Mouse (Mus musculus): ENCODE results near the gene Rps11. TPM values are rescaled to one million over a fixed set of nuclear protein-coding genes. Genes with fewer than 3 reads are reported as not detected.
"Not testable (repeated sequence)": the region's sequence is repeated elsewhere in the genome, so short reads cannot be mapped to it uniquely, and the experiment has no call there.

Gene Rps11
- polyA plus RNA-seq, 1 experiment from 2014 or later, result 1,608 TPM

DNA sequence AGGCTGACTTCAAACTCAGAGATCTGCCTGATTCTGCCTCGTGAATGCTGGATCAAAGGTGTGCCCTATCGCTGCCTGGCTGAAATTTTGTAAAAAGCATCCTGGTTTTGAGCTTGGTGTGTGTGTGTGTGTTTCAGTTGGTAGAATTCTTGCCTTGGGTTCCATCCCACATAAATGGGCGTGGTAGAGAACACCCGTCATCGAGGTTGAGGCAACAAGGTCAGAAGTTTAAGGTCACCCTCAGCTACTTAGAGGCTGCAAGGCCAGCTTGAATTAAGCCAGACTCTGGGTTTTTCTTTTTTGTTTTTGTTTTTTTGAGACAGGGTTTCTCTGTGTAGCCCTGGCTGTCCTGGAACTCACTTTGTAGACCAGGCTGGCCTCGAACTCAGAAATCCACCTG is 5.9 kb downstream of the Rps11 start:
- Histone ChIP-seq H3K9me3 (ENCODE audit: control insufficient read depth, low read length) (no peaks in the 10 kb centered on the region), H3K27ac (replicated peaks; ENCODE audit: low read depth, low read length) (no peak overlapping the region), H3K36me3 (ENCODE audit: control insufficient read depth, insufficient read depth, low read length) (peaks cover 47% of the 10 kb centered on the region), H3K27me3 (replicated peaks; ENCODE audit: control insufficient read depth, insufficient read depth, low read length) (no peaks in the 10 kb centered on the region), H3K4me2 (ENCODE audit: low read depth, low read length) (no peak overlapping the region), H3K9ac (ENCODE audit: low read depth, low read length) (no peak overlapping the region), H3K4me1 (ENCODE audit: control insufficient read depth, insufficient read depth, low read length) (peaks cover 8% of the 10 kb centered on the region), H3K4me3 (ENCODE audit: low read depth, low read length) (no peak overlapping the region)
- WGBS, result 88% methylated on average over 6 of the region's 6 CpGs
- DNase-seq (ENCODE audit: low spot score) (no peak), ATAC-seq (ENCODE audit: low read depth) (no peak)

DNA sequence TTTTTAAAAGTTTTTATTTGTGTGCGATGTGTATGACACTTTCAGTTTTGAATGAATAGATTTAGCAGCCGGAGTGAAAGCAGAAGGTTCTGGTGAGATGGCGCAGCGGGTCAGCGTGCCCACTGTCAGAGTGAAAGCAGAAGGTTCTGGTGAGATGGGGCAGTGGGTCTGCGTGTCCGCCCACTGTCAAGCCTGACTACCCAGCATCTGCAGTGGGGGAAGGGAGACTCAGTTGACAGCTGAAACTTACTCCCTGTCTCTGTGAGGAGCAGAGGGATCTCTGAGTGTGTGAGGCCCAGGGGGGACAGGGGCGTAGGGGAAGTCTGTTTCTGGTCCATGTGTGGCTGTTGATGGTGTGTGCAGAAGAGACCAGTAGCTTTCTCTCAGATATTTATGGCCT is 6.7 kb downstream of the Rps11 start:
- ATAC-seq (ENCODE audit: low read depth) (no peak), DNase-seq (ENCODE audit: low spot score) (no peak)
- H3K27me3 ChIP-seq (replicated peaks; ENCODE audit: control insufficient read depth, insufficient read depth, low read length), result no peaks in the 10 kb centered on the region
- peaks cover 40% of the 10 kb centered on the region for H3K36me3 ChIP-seq (ENCODE audit: control insufficient read depth, insufficient read depth, low read length)
- no peak overlapping the region for H3K9ac ChIP-seq (ENCODE audit: low read depth, low read length)
- WGBS, result 80% methylated on average over 8 of the region's 8 CpGs
- no peak overlapping the region for H3K27ac ChIP-seq (replicated peaks; ENCODE audit: low read depth, low read length)
- H3K4me3 ChIP-seq (ENCODE audit: low read depth, low read length), result no peak overlapping the region
- H3K4me2 ChIP-seq (ENCODE audit: low read depth, low read length), result no peak overlapping the region
- H3K4me1 ChIP-seq (ENCODE audit: control insufficient read depth, insufficient read depth, low read length), result peaks cover under 1% of the 10 kb centered on the region; the same call in 1 of the 2 replicates
- no peaks in the 10 kb centered on the region for H3K9me3 ChIP-seq (ENCODE audit: control insufficient read depth, low read length)

DNA sequence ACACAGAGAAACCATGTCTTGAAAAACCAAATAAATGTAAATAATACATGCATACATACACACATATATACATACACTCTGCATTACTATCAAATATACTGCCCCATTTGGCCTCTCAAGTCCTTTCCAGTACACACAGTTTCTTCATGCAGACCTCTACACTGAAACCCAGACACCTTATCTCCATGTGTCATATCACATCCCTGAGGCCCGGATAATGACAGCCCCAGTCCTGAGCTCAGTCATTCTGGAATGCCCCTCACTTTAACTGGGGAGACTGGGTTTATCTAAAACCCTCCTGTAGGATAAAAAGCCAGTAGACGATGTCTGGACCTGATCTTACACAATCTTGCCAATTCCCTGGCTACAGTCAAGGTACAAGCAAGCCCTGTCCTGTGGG is 10.8 kb downstream of the Rps11 start:
- DNase-seq (ENCODE audit: low spot score), result no peak
- 0 out of 2 replicates have a peak, but pooled peaks cover 3% of the 10 kb centered on the region for H3K36me3 ChIP-seq (ENCODE audit: control insufficient read depth, insufficient read depth, low read length)
- no peak overlapping the region for H3K27ac ChIP-seq (replicated peaks; ENCODE audit: low read depth, low read length)
- no peak overlapping the region for H3K4me3 ChIP-seq (ENCODE audit: low read depth, low read length)
- H3K4me2 ChIP-seq (ENCODE audit: low read depth, low read length), result no peak overlapping the region
- 84% methylated on average over 2 of the region's 2 CpGs for WGBS
- H3K4me1 ChIP-seq (ENCODE audit: control insufficient read depth, insufficient read depth, low read length), result no peaks in the 10 kb centered on the region
- no peaks in the 10 kb centered on the region for H3K9me3 ChIP-seq (ENCODE audit: control insufficient read depth, low read length)
- H3K9ac ChIP-seq (ENCODE audit: low read depth, low read length), result no peak overlapping the region
- no peaks in the 10 kb centered on the region for H3K27me3 ChIP-seq (replicated peaks; ENCODE audit: control insufficient read depth, insufficient read depth, low read length)
- no peak for ATAC-seq (ENCODE audit: low read depth)

DNA sequence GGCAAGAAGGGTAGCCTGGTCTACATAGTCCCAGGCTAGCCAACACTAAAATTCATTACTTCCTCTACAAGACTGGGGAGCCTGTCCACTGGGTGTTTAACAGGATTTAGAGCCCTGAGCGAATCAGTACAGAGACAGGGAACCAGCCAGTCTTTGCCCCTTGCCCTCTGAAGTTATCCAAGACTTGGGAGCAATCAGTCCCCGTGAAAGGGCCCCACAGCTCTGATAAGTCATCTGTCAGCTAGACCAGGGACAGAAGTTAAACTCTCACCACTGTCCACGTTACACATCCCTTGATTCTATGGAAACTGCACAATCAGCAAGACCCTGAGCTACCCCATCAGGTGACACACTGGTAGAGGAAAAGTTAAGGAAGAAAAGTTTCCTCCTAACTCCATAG is 11.7 kb downstream of the Rps11 start:
- ATAC-seq (ENCODE audit: low read depth) (no peak), DNase-seq (ENCODE audit: low spot score) (no peak)
- 51% methylated on average over 3 of the region's 3 CpGs for WGBS
- H3K27ac ChIP-seq (replicated peaks; ENCODE audit: low read depth, low read length), result no peak overlapping the region
- H3K4me1 ChIP-seq (ENCODE audit: control insufficient read depth, insufficient read depth, low read length), result no peaks in the 10 kb centered on the region
- no peak overlapping the region for H3K9ac ChIP-seq (ENCODE audit: low read depth, low read length)
- H3K9me3 ChIP-seq (ENCODE audit: control insufficient read depth, low read length), result no peaks in the 10 kb centered on the region
- no peak overlapping the region for H3K4me3 ChIP-seq (ENCODE audit: low read depth, low read length)
- no peaks in the 10 kb centered on the region for H3K27me3 ChIP-seq (replicated peaks; ENCODE audit: control insufficient read depth, insufficient read depth, low read length)
- H3K36me3 ChIP-seq (ENCODE audit: control insufficient read depth, insufficient read depth, low read length), result no peaks in the 10 kb centered on the region
- no peak overlapping the region for H3K4me2 ChIP-seq (ENCODE audit: low read depth, low read length)

DNA sequence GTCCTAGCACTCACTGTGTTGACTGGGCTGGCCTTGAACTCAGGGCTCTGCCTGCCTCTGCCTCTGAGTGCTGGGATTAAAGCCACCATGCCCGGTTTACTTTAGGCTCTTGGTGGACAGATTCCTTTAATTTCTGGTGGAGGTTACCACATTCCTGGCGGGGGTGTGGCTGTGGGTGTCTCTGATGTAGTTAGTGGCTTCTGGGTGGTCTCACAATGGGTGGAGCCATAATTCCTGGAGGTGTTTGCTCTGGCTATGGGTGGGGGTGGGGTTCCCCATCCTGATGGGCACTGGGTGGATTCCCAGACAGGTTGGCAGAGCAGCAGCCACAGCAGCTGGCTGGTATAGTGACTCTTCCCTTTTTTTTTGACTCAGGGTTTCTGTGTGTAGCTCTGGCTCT is 12.3 kb downstream of the Rps11 start:
- DNase-seq (ENCODE audit: low spot score), result no peak
- Histone ChIP-seq H3K36me3 (ENCODE audit: control insufficient read depth, insufficient read depth, low read length) (no peaks in the 10 kb centered on the region), H3K9me3 (ENCODE audit: control insufficient read depth, low read length) (no peaks in the 10 kb centered on the region), H3K27ac (replicated peaks; ENCODE audit: low read depth, low read length) (no peak overlapping the region), H3K27me3 (replicated peaks; ENCODE audit: control insufficient read depth, insufficient read depth, low read length) (no peaks in the 10 kb centered on the region), H3K9ac (ENCODE audit: low read depth, low read length) (no peak overlapping the region), H3K4me2 (ENCODE audit: low read depth, low read length) (no peak overlapping the region), H3K4me1 (ENCODE audit: control insufficient read depth, insufficient read depth, low read length) (no peaks in the 10 kb centered on the region), H3K4me3 (ENCODE audit: low read depth, low read length) (no peak overlapping the region)
- ATAC-seq (ENCODE audit: low read depth), result no peak
- 55% methylated on average over 2 of the region's 2 CpGs for WGBS

DNA sequence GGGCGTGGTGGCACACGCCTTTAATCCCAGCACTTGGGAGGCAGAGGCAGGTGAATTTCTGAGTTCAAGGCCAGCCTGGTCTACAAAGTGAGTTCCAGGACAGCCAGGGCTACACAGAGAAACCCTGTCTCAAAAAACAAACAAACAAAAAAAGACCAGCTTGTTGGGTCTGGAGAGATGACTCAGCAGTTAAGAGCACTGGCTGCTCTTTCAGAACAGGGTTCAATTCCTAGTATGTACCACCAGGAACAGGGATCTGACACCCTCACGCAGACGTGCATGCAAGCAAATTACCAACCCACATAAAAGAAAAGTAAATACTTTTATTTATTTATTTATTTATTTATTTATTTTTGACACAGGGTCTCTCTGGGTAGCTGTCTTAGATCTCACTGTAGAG is 14.2 kb downstream of the Rps11 start:
- not testable (repeated sequence) for H3K9me3 ChIP-seq (ENCODE audit: control insufficient read depth, low read length); H3K27me3 ChIP-seq (replicated peaks; ENCODE audit: control insufficient read depth, insufficient read depth, low read length); H3K9ac ChIP-seq (ENCODE audit: low read depth, low read length); H3K4me3 ChIP-seq (ENCODE audit: low read depth, low read length); DNase-seq (ENCODE audit: low spot score); ATAC-seq (ENCODE audit: low read depth); H3K36me3 ChIP-seq (ENCODE audit: control insufficient read depth, insufficient read depth, low read length); H3K4me2 ChIP-seq (ENCODE audit: low read depth, low read length); H3K4me1 ChIP-seq (ENCODE audit: control insufficient read depth, insufficient read depth, low read length); H3K27ac ChIP-seq (replicated peaks; ENCODE audit: low read depth, low read length)
- WGBS, result 88% methylated on average over 4 of the region's 4 CpGs

DNA sequence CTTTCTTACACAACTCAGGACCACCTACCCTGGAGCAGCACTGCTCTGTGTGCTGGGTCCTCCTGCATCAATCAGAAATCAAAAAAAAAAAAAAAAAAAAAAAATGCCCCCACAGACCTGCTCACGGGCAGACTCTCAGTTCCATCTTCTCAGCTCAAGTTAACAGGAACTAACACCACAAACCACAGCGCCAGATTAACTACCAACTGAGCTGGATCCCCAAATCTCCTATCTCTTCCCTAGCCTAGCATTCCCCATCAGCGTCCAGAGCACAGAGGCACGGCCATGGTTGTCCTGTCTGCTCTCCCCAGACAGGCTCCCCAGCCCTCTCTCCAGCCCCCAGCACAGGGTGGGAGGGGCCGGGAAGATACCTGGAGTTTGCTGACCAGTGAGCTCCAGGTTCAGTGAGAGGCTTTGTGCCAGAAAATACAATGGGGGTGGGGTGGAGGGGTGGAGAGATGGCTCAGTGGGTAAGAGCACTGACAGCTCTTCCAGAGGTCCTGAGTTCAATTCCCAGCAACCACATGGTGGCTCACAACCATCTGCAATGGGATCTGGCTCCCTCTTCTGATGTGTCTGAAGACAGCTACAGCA is 17.1 kb downstream of the Rps11 start:
- no peaks in the 10 kb centered on the region for H3K36me3 ChIP-seq (ENCODE audit: control insufficient read depth, insufficient read depth, low read length)
- no peak overlapping the region for H3K27ac ChIP-seq (replicated peaks; ENCODE audit: low read depth, low read length)
- ATAC-seq (ENCODE audit: low read depth) (no peak), DNase-seq (ENCODE audit: low spot score) (no peak)
- no peak overlapping the region for H3K9ac ChIP-seq (ENCODE audit: low read depth, low read length)
- H3K9me3 ChIP-seq (ENCODE audit: control insufficient read depth, low read length), result no peaks in the 10 kb centered on the region
- no peak overlapping the region for H3K4me2 ChIP-seq (ENCODE audit: low read depth, low read length)
- no peak overlapping the region for H3K4me3 ChIP-seq (ENCODE audit: low read depth, low read length)
- peaks cover 10% of the 10 kb centered on the region for H3K4me1 ChIP-seq (ENCODE audit: control insufficient read depth, insufficient read depth, low read length)
- H3K27me3 ChIP-seq (replicated peaks; ENCODE audit: control insufficient read depth, insufficient read depth, low read length), result no peaks in the 10 kb centered on the region
- WGBS, result 53% methylated on average over 5 of the region's 5 CpGs

DNA sequence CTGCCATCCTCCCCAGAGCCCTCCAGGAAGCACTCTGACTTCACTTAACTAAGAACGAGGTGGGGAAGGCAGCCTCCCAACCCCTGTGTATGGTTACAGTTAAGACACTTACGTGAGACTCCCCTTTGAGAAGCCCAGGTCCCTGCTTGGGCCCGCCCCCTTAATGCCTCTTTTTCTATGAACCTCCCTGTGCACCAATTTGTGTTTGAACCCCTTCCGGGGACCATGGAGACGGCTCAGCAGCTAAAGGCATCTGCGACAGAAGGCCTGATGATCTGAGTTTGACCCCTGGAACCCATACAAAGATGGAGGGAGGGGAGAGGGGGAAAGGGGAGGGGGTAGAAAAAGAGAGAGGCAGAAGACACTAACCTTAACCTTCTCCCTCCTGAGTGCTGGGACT is 17.8 kb downstream of the Rps11 start:
- Histone ChIP-seq H3K4me3 (ENCODE audit: low read depth, low read length) (no peak overlapping the region), H3K9me3 (ENCODE audit: control insufficient read depth, low read length) (no peaks in the 10 kb centered on the region), H3K9ac (ENCODE audit: low read depth, low read length) (no peak overlapping the region), H3K4me1 (ENCODE audit: control insufficient read depth, insufficient read depth, low read length) (peaks cover 10% of the 10 kb centered on the region), H3K27ac (replicated peaks; ENCODE audit: low read depth, low read length) (no peak overlapping the region), H3K27me3 (replicated peaks; ENCODE audit: control insufficient read depth, insufficient read depth, low read length) (no peaks in the 10 kb centered on the region), H3K36me3 (ENCODE audit: control insufficient read depth, insufficient read depth, low read length) (no peaks in the 10 kb centered on the region), H3K4me2 (ENCODE audit: low read depth, low read length) (no peak overlapping the region)
- ATAC-seq (ENCODE audit: low read depth), result no peak
- WGBS, result 49% methylated on average over 6 of the region's 6 CpGs
- DNase-seq (ENCODE audit: low spot score), result no peak

DNA sequence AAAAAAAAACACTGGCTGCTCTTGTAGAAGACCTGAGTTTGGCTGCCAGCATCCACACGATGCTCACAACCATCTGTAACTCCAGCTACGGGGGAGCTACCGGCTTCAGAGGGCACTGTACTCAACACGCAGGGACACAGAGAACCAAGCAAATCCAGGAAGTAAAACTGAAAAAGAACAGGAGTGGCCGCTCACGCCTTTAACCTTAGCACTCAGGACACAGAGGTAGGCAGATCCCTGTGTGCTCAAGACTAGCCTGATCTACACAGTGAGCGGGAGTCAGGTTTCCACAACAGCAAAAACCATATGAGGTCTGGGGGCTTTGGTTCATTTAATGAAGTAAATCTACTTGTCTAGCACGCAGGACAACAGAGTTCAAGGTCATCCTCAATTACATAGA is 18.7 kb downstream of the Rps11 start:
- ATAC-seq (ENCODE audit: low read depth), result no peak
- H3K9ac ChIP-seq (ENCODE audit: low read depth, low read length), result no peak overlapping the region
- DNase-seq (ENCODE audit: low spot score), result no peak
- H3K9me3 ChIP-seq (ENCODE audit: control insufficient read depth, low read length), result no peaks in the 10 kb centered on the region
- H3K27ac ChIP-seq (replicated peaks; ENCODE audit: low read depth, low read length), result no peak overlapping the region
- WGBS, result 66% methylated on average over 8 of the region's 8 CpGs
- H3K36me3 ChIP-seq (ENCODE audit: control insufficient read depth, insufficient read depth, low read length), result no peaks in the 10 kb centered on the region
- no peaks in the 10 kb centered on the region for H3K27me3 ChIP-seq (replicated peaks; ENCODE audit: control insufficient read depth, insufficient read depth, low read length)
- no peak overlapping the region for H3K4me3 ChIP-seq (ENCODE audit: low read depth, low read length)
- no peak overlapping the region for H3K4me2 ChIP-seq (ENCODE audit: low read depth, low read length)
- H3K4me1 ChIP-seq (ENCODE audit: control insufficient read depth, insufficient read depth, low read length), result peaks cover 10% of the 10 kb centered on the region
